Mouse (Mus musculus) small intestine, adult 2 months (tissue): ENCODE measurements around the gene Fgf18.

Experiments
- CTCF ChIP-seq: fragments of 200-500 bp; IDR thresholded peaks from 2 replicates; pipeline ENCODE4 v1.5.1; 2012; ENCODE audit warnings: low read depth, mild to moderate bottlenecking, control low read depth, inconsistent platforms, low read length, moderate library complexity, mixed read lengths; ENCODE audit not compliant: insufficient replicate concordance, insufficient read length; ENCODE audit errors: extremely low read depth
- POLR2A ChIP-seq: fragments of 200-500 bp; IDR thresholded peaks from 2 replicates; pipeline ENCODE4 v1.6.1; 2012; ENCODE audit warnings: low read depth, mild to moderate bottlenecking, control low read depth, inconsistent platforms, low read length, moderate library complexity

DNA sequence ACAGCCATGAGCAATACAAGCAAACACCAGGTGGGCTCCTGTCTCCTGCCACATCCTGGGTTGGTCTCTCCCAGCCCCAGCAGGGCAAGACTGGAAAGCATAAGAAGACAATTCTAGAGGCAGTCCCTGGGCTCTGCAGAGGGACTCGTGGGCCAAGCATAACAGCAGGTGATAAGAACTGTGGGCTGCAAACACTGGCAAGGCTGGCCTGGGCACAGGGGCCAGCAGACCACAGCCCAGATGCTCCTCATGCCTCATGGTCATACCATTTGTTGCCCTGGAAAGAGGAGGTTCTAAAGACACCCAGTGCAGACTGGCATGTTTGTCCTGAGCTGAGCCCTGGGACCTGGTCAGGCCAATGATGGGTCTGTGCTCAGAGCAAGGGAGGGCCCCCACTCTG is 59.0 kb downstream of the Fgf18 start:
- TF ChIP-seq CTCF (no peak), POLR2A (no peak)
